Mouse (Mus musculus): ENCODE results near the gene Xpnpep1.

Xpnpep1 gene

DNA sequence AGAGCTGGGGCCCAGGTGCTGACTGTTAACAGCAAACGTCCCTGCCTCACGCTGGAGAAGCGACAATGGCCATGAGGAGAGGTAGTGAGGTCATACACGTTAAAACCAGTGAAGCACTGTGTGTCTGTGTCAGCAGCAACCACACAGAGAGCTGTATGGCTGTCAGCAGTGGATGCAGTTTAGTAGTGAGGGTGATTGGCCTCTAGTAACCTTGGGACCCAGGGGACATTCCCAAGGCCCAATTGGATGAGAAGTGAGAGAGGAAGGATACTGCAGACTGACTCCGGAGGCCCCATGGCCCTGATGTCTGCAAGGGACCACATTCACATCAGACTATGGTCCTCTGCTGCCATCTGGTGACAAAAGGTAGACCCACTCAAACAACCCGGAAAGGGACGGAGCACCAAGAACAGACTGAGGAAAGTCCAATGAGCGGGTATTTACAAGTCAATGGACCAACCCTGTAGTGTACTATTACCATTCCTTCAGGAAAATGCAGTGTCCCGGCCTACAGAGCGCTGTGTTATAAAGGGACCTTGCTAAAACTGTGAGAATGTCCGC is 47.1 kb downstream of the Xpnpep1 start:
- no peak for DNase-seq (ENCODE audit: low read depth)

DNA sequence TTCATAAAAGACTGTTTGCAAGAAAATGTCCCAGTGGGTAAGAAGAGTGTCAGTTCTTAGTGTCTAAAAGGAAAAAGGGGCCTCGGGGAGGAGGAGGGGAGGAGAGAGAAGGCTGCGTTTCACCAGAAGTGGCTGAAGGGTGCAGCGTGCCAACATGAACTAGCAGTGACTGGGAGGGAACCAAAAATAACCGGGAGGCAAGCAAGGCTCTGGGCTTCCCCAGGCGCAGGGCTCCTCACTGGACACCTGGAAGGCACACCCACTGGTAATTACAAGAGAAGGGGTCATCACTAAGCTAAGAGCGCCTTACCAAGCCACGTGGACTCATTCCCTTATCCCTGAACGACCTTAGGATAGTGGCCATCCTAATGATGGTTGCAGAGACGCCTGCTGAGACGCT is 48.1 kb downstream of the Xpnpep1 start:
- no peak for DNase-seq (ENCODE audit: low read depth)

DNA sequence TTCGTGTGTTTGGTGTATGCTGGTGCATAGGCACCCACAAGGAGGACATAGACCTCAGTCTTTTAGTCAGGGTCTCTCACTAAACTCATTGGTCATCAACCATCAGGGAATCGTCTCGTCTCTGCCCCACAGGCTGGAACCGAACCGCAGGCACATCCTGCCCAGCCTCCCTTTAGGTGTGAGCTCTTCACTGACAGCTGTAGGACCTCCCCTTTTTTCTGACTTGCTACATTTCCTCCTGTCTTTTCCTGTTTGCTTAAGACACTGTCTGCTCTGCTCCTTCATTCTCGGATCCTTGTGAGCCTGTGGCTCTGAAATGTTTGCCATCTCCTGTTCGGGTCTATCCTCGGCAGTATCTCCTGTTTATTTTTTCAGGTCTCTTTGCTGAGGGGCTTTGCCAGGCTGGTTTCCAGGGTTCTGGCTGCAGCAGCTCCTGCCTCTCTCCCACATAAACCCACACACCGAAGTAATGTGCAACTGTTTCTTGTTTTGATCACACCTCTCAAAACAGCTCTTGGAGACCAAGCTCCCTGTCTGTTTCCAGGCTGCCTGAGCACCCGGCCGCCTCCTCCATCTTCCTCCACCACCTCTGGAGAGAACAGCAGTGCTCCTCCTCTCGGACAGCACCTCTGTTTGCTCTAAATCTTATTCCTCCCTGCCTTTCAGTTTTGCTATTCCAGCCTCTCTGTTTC is 60.8 kb downstream of the Xpnpep1 start:
- no peak for DNase-seq (ENCODE audit: low read depth)

DNA sequence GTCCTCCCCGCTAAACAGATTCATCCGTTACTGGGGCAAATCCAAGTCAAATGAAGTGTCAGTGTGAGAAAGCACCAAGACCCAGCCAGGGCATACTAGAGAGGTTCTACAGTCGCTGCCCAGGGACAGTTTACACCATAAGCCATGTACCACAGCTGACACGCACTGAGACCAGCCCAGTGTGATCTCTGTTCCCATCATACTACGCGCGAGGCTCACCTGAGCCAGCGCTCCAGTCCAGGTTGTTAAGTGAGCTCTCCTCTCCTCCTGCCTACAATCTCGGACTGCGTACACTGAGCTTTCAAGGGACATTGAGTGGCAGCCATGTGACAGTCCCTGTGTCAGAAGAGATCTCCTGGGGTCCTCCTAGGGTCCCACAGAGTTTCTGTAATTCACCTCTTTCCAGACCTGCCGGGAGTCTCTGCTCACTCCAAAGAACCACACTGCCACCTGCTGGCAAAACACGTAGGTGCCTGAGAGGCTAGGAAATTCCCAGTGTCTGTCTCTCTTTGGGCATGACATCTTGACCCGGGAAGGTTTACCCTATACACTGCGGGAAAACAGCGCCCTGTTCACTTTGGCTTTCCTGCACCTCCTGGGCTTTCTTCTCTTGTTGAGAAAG is 64.3 kb downstream of the Xpnpep1 start:
- DNase-seq (ENCODE audit: low read depth) = no peak

DNA sequence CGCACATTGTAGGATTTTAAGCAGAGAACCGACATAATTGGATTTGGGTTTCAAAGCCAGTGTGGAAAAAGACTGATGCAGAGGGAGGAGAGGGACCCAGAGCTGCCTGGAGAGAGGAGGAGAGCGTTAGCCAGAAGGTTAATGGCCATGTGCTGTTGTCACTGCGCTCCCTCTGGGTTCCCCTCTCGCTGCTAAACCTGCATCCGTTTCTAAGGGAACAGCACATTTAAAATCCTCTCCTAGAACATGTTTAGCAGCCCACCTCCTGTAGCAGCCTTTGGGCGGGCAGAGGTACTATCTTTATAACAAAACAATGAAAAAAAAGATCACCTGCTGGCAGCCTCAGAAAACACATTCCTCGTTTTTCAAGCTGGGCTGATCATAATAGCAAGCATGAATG is 73.7 kb downstream of the Xpnpep1 start:
- no peak for DNase-seq (ENCODE audit: low read depth)

- no peak for DNase-seq (ENCODE audit: low read depth)
These were observed 77.3 kb downstream of the Xpnpep1 start for GRCm38 (mm10) chr19:52962745-52963144.

- DNase-seq (ENCODE audit: low read depth) = no peak
These were observed 117.1 kb downstream of the Xpnpep1 start for GRCm38 (mm10) chr19:52922678-52923495.

DNA sequence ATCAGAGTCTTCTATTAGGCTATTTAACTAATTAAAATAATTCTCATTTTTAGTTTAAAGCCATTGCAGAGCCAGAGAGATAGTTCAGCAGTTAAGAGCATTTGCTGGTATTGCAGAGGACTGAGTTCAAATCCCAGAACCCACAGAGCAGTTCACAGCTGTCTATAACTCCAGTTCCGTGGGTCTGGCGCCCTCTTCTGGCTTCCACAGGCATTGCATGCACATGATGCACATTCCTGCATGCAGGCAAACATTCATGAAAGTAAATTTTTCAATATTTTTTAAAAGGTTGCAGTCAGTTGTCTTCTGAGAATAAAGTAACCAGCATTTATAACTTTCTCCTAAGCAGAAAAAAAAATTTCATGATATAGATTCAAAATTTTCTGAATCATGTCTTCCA is 135.8 kb downstream of the Xpnpep1 start:
- no peak for DNase-seq (ENCODE audit: low read depth)

DNA sequence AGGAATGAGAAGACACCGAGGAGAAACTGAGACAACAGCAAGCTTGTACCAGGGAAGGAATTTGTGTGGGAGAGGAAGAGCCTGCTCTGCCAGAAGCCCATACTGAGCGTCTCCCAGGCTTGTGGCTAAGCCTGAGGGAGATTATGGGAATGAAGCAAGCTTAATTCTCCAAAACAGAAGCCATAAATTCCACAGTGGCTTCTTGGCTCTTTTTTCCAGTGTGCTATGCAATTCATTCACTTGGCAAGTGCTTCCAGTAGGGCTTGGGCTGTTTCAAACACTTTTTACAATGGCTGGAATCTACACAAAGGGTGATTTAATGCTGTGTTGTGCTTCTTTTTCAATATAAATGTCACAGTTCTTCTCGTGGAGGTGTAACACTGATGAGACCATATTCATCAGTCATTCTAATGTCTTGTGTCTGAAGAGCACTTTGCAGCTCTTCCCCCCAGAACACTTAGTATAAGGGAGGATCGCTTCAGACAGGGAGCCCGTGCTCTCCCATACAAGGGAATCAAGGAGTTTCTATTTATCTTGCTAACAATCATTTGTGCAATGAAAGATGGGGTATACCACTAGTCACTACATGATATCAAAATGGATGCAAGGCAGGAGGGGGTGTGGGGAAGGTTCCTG is 148.1 kb downstream of the Xpnpep1 start:
- peak; percentile 56 for DNase-seq (ENCODE audit: low read depth)

Data from fibroblast of lung, adult 2 months (primary cell).